Mouse (Mus musculus): ENCODE measurements around the gene March8. TPM values are rescaled to one million over a fixed set of nuclear protein-coding genes. Genes with fewer than 3 reads are reported as not detected.

The March8 gene
- total RNA-seq, 2 experiments from 2014 or later: 36.8 to 41.1 TPM

DNA sequence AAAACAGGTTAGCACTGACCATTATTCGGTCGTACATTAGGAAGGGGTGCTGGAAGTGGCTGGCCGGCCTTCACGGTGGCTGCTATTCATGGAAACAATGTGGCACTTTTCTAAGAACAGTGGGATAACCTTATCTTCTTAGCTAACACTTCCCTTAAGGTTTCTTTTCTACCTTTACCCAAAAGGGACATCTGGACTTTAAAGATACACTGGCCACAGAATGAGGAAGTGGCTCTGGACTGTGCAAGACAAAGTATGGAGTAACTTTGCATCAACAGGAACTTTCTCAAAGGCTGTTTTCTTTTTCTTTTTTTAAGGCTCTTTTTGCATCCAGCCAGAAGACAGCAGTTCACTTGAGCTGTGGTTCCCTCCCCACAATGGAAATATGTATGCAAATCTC, 120.9 kb downstream of the March8 start:
- no peak for DNase-seq (ENCODE audit: low spot score in 2 of 2)

Other genes starting within 250 kb of the March8 start
- 10 to 100 TPM; 28.1 to 32.1 TPM for gene Tmcc1, start 144.5 kb upstream of the March8 start, total RNA-seq (2021)
- 10 to 100 TPM; 38.4 to 40.1 TPM for gene Washc2, start 130.0 kb upstream of the March8 start, total RNA-seq (2021)
- 1 to 10 TPM; 3.9 to 4.7 TPM for gene Zfand4, start 73.8 kb upstream of the March8 start, total RNA-seq (2021)
- 1 to 10 TPM; 3.6 to 4.1 TPM for gene Alox5, start 123.2 kb downstream of the March8 start, total RNA-seq (2021)
- gene Olfr211, start 151.1 kb downstream of the March8 start, total RNA-seq (2021): not detected
- not detected for gene Olfr212, start 168.5 kb downstream of the March8 start, total RNA-seq (2021)
- gene Olfr213, start 200.4 kb downstream of the March8 start, total RNA-seq (2021): not detected
- gene Gm5580, start 213.1 kb downstream of the March8 start, total RNA-seq (2021): 1 to 10 TPM; 2.7 to 3.4 TPM
- not detected for gene Olfr214, start 216.2 kb downstream of the March8 start, total RNA-seq (2021)
- not detected for gene Olfr215, start 246.2 kb downstream of the March8 start, total RNA-seq (2021)

Measured in gastrocnemius, postnatal 4 days (tissue).